Mouse (Mus musculus): ENCODE results near the gene Nudt22. TPM values are rescaled to one million over a fixed set of nuclear protein-coding genes. Genes with fewer than 3 reads are reported as not detected.

Nudt22 gene
- polyA plus RNA-seq, 1 experiment from 2014 or later: 24.6 TPM

DNA sequence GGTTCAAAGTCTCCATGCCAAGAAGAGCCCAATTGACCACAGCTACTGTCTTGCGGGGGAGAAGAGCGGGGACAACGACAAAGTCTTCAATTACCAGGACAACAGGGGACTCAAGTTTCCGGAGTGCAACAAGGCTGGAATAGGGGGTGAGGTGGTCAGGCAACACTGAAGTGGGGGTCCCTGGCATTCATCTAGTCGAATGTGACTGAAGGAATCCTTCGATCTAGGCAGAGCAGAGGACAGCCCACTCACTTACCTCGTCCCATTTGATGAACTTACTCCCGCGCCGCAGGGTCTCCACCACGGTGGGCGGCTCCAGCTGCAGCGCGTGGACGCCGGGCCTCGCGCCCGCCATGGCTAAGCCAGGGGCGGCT, 26.6 kb downstream of the Nudt22 start:
- 0 out of 2 replicates have a peak overlapping the region, but pooled peaks have one; percentile 3 for H3K27ac ChIP-seq (ENCODE audit: low read depth, low read length)
- peaks cover 37% of the 10 kb centered on the region for H3K4me1 ChIP-seq (ENCODE audit: control insufficient read depth, insufficient read depth, low read length)
- WGBS (ENCODE audit: insufficient replicate concordance): under 1% methylated on average over 20 of the region's 20 CpGs
- peak overlapping the region; percentile 72 for H3K4me3 ChIP-seq (ENCODE audit: low read depth, low read length)
- H3K9me3 ChIP-seq (replicated peaks; ENCODE audit: control insufficient read depth, low read length): no peaks in the 10 kb centered on the region
- ATAC-seq (replicated peaks; ENCODE audit: insufficient number of reproducible peaks, low FRiP score, low TSS enrichment): no peak
- H3K9ac ChIP-seq (ENCODE audit: low read depth, low read length): peak overlapping the region; percentile 83
- peak overlapping the region; percentile 67 for H3K4me2 ChIP-seq
- H3K36me3 ChIP-seq (ENCODE audit: control insufficient read depth, insufficient read depth, low read length): peaks cover 13% of the 10 kb centered on the region
- H3K27me3 ChIP-seq (ENCODE audit: control insufficient read depth, insufficient read depth, low read length): no peaks in the 10 kb centered on the region

DNA sequence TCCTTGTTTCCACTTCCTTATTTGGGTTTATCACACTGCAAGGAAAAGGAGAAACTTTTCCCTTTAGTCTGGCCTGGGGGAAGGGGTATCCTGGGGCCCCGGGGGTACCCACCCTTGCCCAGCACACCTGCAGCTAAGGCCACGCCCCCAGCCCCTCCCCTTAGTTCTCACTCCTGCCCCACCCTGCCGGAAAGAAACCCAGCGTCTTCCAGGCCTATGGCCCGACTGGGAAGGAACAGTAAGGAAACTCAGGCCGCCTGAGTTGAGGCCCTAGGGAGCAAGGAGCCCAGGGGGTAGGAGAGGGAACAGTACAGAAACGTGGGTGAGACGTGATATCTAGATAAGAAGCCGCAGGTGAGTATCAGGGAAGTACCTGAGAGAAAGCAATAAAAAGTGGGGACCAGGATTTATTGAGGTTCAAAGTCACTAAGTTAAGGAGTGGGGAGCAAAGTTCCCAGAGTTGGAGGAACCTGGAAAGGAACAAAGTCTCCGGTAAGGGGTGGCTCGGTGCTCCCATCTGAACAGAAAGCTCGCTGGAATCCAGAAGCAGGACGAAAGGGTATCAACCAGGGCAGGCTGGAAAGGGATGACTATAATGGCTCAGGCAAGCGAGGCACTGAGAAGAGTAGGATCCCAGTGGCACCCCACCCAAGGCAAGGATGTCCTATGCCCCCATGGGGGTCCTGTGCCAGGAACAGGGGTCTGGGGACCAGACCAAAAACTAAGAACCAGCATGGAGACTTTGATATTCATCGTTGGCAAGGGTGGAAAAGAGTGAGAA, 27.2 kb downstream of the Nudt22 start:
- peak overlapping the region; percentile 83 for H3K9ac ChIP-seq (ENCODE audit: low read depth, low read length)
- peak overlapping the region; percentile 67 for H3K4me2 ChIP-seq
- peaks cover 33% of the 10 kb centered on the region for H3K4me1 ChIP-seq (ENCODE audit: control insufficient read depth, insufficient read depth, low read length)
- no peak overlapping the region for H3K27ac ChIP-seq (ENCODE audit: low read depth, low read length)
- H3K36me3 ChIP-seq (ENCODE audit: control insufficient read depth, insufficient read depth, low read length): peaks cover 16% of the 10 kb centered on the region
- no peaks in the 10 kb centered on the region for H3K9me3 ChIP-seq (replicated peaks; ENCODE audit: control insufficient read depth, low read length)
- H3K27me3 ChIP-seq (ENCODE audit: control insufficient read depth, insufficient read depth, low read length): no peaks in the 10 kb centered on the region
- whole genome bisulfite sequencing (ENCODE audit: insufficient replicate concordance): 12% methylated on average over 15 of the region's 15 CpGs
- no peak for ATAC-seq (replicated peaks; ENCODE audit: insufficient number of reproducible peaks, low FRiP score, low TSS enrichment)
- peak overlapping the region; percentile 72 for H3K4me3 ChIP-seq (ENCODE audit: low read depth, low read length)

DNA sequence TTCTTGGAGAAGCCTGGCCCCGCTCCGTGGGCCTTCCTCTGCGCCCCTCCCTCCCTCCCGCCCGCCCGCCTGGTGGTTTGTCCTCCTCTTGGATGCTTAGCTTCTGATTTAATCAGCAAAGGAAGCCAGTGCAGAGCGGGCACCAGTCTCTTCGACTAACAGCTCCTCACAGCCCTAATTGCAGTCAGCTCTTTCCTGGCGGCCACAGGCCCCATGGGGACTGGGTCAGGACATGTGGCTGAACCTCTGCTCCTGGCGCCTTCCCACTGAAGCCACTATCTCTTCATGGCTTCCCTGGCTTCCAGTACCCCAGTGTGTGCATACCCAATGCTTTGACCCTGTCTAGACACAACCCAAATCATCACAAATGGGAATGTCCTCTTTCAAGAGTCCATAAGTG, 39.5 kb downstream of the Nudt22 start:
- Histone ChIP-seq H3K4me1 (ENCODE audit: control insufficient read depth, insufficient read depth, low read length) (peaks cover 26% of the 10 kb centered on the region), H3K27me3 (ENCODE audit: control insufficient read depth, insufficient read depth, low read length) (no peaks in the 10 kb centered on the region), H3K36me3 (ENCODE audit: control insufficient read depth, insufficient read depth, low read length) (peaks cover 20% of the 10 kb centered on the region), H3K9me3 (replicated peaks; ENCODE audit: control insufficient read depth, low read length) (no peaks in the 10 kb centered on the region), H3K9ac (ENCODE audit: low read depth, low read length) (no peak overlapping the region), H3K4me2 (no peak overlapping the region), H3K4me3 (ENCODE audit: low read depth, low read length) (no peak overlapping the region), H3K27ac (ENCODE audit: low read depth, low read length) (no peak overlapping the region)
- ATAC-seq (replicated peaks; ENCODE audit: insufficient number of reproducible peaks, low FRiP score, low TSS enrichment): no peak
- 78% methylated on average over 10 of the region's 10 CpGs for WGBS (ENCODE audit: insufficient replicate concordance)

DNA sequence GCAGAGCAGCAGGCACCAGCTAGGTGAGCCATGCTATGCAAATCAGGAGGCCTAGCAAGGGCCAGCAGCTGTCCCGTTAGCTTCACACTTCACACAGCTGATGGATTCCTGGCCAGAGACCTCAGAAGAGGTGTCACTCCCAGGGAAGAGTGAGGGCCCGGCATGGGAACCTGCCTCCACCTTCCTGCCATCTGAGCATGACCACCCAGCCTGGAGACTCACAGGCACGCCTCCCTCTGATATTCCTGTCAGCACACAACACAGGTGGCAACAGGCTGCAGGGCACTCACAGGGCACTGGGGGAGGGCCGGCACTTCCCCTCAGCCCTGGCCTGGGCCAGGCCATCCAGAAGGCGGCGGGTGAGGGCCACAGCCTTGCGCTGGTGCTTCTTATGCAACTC, 40.5 kb downstream of the Nudt22 start:
- Histone ChIP-seq H3K27ac (ENCODE audit: low read depth, low read length) (no peak overlapping the region), H3K27me3 (ENCODE audit: control insufficient read depth, insufficient read depth, low read length) (no peaks in the 10 kb centered on the region)

DNA sequence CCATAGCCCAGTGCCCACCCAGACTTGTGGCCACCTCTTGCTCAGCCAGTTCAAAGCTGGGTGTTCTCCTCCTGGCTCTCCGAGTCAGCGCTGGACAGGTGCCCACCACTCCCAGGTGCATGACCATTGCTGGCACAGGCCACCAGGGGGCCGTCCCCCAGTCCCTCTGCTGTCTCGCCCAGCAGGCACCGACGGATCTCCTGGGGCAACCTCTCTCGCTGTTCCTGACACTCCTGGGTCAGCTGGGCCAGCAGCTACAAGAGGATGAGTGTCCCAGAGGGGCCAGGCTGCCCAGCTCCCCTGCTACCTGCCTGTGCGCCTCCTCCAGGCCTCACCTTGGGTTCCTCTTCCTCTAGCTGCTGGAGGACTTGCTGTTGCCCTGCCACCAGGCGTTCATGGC, 41.9 kb downstream of the Nudt22 start:
- H3K27ac ChIP-seq (ENCODE audit: low read depth, low read length): no peak overlapping the region
- H3K36me3 ChIP-seq (ENCODE audit: control insufficient read depth, insufficient read depth, low read length): peaks cover 20% of the 10 kb centered on the region
- no peak overlapping the region for H3K4me2 ChIP-seq
- H3K27me3 ChIP-seq (ENCODE audit: control insufficient read depth, insufficient read depth, low read length): no peaks in the 10 kb centered on the region
- peaks cover 32% of the 10 kb centered on the region for H3K4me1 ChIP-seq (ENCODE audit: control insufficient read depth, insufficient read depth, low read length)
- H3K9me3 ChIP-seq (replicated peaks; ENCODE audit: control insufficient read depth, low read length): no peaks in the 10 kb centered on the region
- H3K9ac ChIP-seq (ENCODE audit: low read depth, low read length): no peak overlapping the region
- WGBS (ENCODE audit: insufficient replicate concordance): 61% methylated on average over 9 of the region's 9 CpGs
- no peak overlapping the region for H3K4me3 ChIP-seq (ENCODE audit: low read depth, low read length)
- ATAC-seq (replicated peaks; ENCODE audit: insufficient number of reproducible peaks, low FRiP score, low TSS enrichment): no peak

More for the DNA sequence above, 40.5 kb downstream of the Nudt22 start:
- Histone ChIP-seq H3K4me3 (ENCODE audit: low read depth, low read length) (no peak overlapping the region), H3K9ac (ENCODE audit: low read depth, low read length) (0 out of 2 replicates have a peak overlapping the region, but pooled peaks have one; percentile 30), H3K9me3 (replicated peaks; ENCODE audit: control insufficient read depth, low read length) (no peaks in the 10 kb centered on the region), H3K4me1 (ENCODE audit: control insufficient read depth, insufficient read depth, low read length) (peaks cover 26% of the 10 kb centered on the region), H3K36me3 (ENCODE audit: control insufficient read depth, insufficient read depth, low read length) (peaks cover 20% of the 10 kb centered on the region), H3K4me2 (no peak overlapping the region; the same call in 1 of the 2 replicates)
- ATAC-seq (replicated peaks; ENCODE audit: insufficient number of reproducible peaks, low FRiP score, low TSS enrichment): no peak
- 50% methylated on average over 7 of the region's 7 CpGs for WGBS (ENCODE audit: insufficient replicate concordance)

DNA sequence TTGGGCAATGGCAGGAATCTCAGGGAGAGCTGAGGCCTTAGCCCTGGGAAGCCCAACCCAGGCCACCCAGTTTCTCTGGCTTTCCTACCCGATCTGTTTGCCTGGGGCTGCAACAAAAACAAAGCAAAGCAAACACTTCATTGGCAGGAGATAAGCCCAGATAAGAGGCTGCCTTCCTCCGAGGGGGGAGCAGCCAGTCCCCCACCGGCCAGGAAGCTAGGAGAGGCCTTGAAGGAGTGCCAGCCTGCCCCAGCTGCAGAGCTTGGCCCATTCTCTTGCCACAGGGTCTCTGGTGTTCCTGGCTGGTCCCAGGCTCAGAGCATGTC, 43.2 kb downstream of the Nudt22 start:
- ATAC-seq (replicated peaks; ENCODE audit: insufficient number of reproducible peaks, low FRiP score, low TSS enrichment): no peak
- Histone ChIP-seq H3K9ac (ENCODE audit: low read depth, low read length) (peak overlapping the region; percentile 83), H3K4me1 (ENCODE audit: control insufficient read depth, insufficient read depth, low read length) (peaks cover 32% of the 10 kb centered on the region), H3K9me3 (replicated peaks; ENCODE audit: control insufficient read depth, low read length) (no peaks in the 10 kb centered on the region), H3K27ac (ENCODE audit: low read depth, low read length) (peak overlapping the region; percentile 96), H3K27me3 (ENCODE audit: control insufficient read depth, insufficient read depth, low read length) (no peaks in the 10 kb centered on the region), H3K4me3 (ENCODE audit: low read depth, low read length) (peak overlapping the region; percentile 70), H3K4me2 (peak overlapping the region; percentile 94), H3K36me3 (ENCODE audit: control insufficient read depth, insufficient read depth, low read length) (peaks cover 11% of the 10 kb centered on the region)
- WGBS (ENCODE audit: insufficient replicate concordance): 2% methylated on average over 3 of the region's 3 CpGs

DNA sequence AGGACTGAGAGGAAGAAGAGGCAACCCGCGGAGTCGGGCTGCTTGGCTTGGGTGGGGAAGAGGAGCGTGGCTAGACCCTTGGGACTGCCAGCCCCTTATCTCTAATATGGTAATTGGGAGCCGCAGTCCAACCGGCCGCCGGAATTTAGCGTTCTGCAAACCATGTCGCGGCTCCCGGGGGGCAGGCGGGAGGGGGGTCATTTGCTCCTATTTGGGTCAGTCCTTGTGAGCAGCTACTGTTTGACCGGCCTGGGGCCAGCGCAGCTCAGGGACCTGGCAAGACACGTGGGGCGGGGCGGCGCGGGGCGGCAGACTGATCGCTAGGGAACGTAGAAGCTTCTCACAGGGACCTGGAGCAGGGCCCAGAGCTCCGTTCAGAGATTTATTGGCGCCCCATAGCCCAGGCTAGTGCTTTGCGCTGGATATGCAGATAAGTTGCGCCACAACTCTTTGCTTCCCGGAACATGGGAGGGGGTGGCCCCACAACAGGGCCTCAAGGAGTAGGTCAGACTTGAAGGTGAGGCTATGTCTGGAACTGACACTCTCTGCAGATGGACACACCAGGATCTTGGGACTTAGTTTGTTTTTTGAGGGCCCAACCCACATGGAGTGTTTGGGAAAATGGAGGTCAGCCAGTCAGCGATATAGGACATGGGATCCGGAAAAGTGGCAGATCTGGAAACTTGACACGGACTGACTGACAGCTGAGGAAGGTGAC, 43.8 kb downstream of the Nudt22 start:
- Histone ChIP-seq H3K4me3 (ENCODE audit: low read depth, low read length) (peak overlapping the region; percentile 70), H3K4me1 (ENCODE audit: control insufficient read depth, insufficient read depth, low read length) (peaks cover 32% of the 10 kb centered on the region), H3K9ac (ENCODE audit: low read depth, low read length) (peak overlapping the region; percentile 83), H3K4me2 (peak overlapping the region; percentile 94), H3K27me3 (ENCODE audit: control insufficient read depth, insufficient read depth, low read length) (no peaks in the 10 kb centered on the region), H3K27ac (ENCODE audit: low read depth, low read length) (peak overlapping the region; percentile 96), H3K9me3 (replicated peaks; ENCODE audit: control insufficient read depth, low read length) (no peaks in the 10 kb centered on the region), H3K36me3 (ENCODE audit: control insufficient read depth, insufficient read depth, low read length) (peaks cover 11% of the 10 kb centered on the region)
- WGBS (ENCODE audit: insufficient replicate concordance): under 1% methylated on average over 31 of the region's 31 CpGs
- peak; percentile 37 for ATAC-seq (replicated peaks; ENCODE audit: insufficient number of reproducible peaks, low FRiP score, low TSS enrichment)

DNA sequence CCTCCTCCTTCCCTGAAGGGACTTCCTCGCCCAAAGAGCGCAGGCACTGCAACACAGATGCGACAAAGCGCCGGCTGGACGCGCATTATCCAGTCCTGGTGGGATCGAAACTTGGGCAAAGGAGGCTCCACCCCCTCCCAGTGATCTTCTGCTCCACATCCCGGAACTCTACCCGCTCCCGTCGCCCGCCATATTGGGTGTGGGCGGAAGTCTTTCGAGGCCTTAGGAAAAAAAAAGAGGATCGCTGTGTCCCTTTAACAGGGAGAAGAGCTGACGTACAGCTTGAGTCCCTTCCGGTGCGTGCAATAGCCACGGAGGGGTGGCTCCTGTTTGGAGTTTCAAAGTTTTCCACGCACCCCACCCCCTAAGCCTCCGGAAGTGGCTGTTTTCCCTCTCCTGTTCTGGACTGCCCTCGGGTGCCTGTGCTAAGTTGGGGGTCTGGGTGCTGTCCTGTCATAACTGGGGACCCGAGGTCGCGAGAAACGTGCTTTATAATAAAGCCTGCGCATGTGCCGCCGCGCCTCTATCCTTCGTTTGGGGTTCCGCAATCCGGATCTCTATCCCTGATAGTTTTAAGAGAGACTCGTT, 44.4 kb downstream of the Nudt22 start:
- peaks cover 7% of the 10 kb centered on the region for H3K36me3 ChIP-seq (ENCODE audit: control insufficient read depth, insufficient read depth, low read length)
- peak overlapping the region; percentile 83 for H3K9ac ChIP-seq (ENCODE audit: low read depth, low read length)
- H3K9me3 ChIP-seq (replicated peaks; ENCODE audit: control insufficient read depth, low read length): no peaks in the 10 kb centered on the region
- 0% methylated on average over 35 of the region's 35 CpGs for WGBS (ENCODE audit: insufficient replicate concordance)
- H3K27ac ChIP-seq (ENCODE audit: low read depth, low read length): peak overlapping the region; percentile 96
- H3K27me3 ChIP-seq (ENCODE audit: control insufficient read depth, insufficient read depth, low read length): no peaks in the 10 kb centered on the region
- peaks cover 32% of the 10 kb centered on the region for H3K4me1 ChIP-seq (ENCODE audit: control insufficient read depth, insufficient read depth, low read length)
- peak; percentile 70 for ATAC-seq (replicated peaks; ENCODE audit: insufficient number of reproducible peaks, low FRiP score, low TSS enrichment)
- H3K4me2 ChIP-seq: peak overlapping the region; percentile 94
- H3K4me3 ChIP-seq (ENCODE audit: low read depth, low read length): peak overlapping the region; percentile 70

All from heart, embryonic 11.5 days (tissue).